In the genomic region with DNA sequence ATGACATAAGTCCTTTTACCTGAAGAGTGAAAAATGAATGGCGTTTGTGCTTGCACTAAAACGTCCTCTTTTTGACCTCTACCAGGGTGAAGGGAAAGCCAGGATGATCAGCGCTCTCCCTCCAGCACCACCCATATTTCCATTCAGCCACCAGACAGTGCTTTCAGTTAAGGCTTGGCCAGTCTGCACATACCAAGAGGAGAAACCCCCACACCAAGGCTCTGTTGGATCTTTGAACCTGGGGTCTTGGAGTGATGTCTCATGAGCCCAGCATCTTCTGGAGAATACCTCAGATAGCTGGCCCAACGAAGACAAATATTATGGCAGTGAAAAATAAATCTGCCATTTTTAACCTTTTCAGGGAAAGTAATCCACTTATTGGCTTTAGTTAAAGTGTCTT, we compare ENCODE assay signal across 16 mouse cellular contexts.
"Had no signal": no experiment of that assay in that cellular context is flagged by ENCODE, and none has a peak within 500 bp of the region (broad histone marks: within the 10 kb centered on the region; RNA-seq: fewer than 3 reads in every experiment).

No protein-coding gene starts in this region.

- H3K36me3 ChIP-seq: neural tube, embryonic 12.5 days; neural tube, embryonic 13.5 days; neural tube, embryonic 15.5 days; stomach, embryonic 15.5 days had no signal

- H3K4me3 ChIP-seq: neural tube, embryonic 12.5 days; neural tube, embryonic 13.5 days; neural tube, embryonic 15.5 days; stomach, embryonic 15.5 days had no signal

- H3K27me3 ChIP-seq: neural tube, embryonic 12.5 days; neural tube, embryonic 13.5 days; neural tube, embryonic 15.5 days; stomach, embryonic 15.5 days had no signal

- H3K4me2 ChIP-seq: neural tube, embryonic 12.5 days; neural tube, embryonic 13.5 days; neural tube, embryonic 15.5 days; stomach, embryonic 15.5 days had no signal

- H3K4me1 ChIP-seq: neural tube, embryonic 12.5 days; neural tube, embryonic 13.5 days; neural tube, embryonic 15.5 days; stomach, embryonic 15.5 days had no signal

- H3K27ac ChIP-seq: neural tube, embryonic 12.5 days; neural tube, embryonic 13.5 days; neural tube, embryonic 15.5 days; stomach, embryonic 15.5 days had no signal

- DNase-seq: retina, postnatal 1 day; right cerebral cortex, adult 18-20 months; right cerebral cortex, postnatal 14 days; right cerebral cortex, postnatal 25 days; right cerebral cortex, postnatal 4 days; spleen, adult 18-20 months; thymus, adult 18-20 months; thymus, adult 2 months; thymus, postnatal 14 days; thymus, postnatal 25 days; thymus, postnatal 36 days; thymus, postnatal 4 days had no signal

- H3K9ac ChIP-seq: neural tube, embryonic 12.5 days; neural tube, embryonic 13.5 days; neural tube, embryonic 15.5 days; stomach, embryonic 15.5 days had no signal

- H3K9me3 ChIP-seq: neural tube, embryonic 12.5 days; neural tube, embryonic 13.5 days; neural tube, embryonic 15.5 days; stomach, embryonic 15.5 days had no signal
